Mouse (Mus musculus) macrophage (primary cell): ENCODE data around the gene Tex2. TPM values are rescaled to one million over a fixed set of nuclear protein-coding genes. Genes with fewer than 3 reads are reported as not detected.
"Not testable (repeated sequence)": the region's sequence is repeated elsewhere in the genome, so short reads cannot be mapped to it uniquely, and the experiment has no call there.

Experiments
- H3K27ac ChIP-seq: fragments of 350-480 bp; formaldehyde crosslinking; 2 replicates; pipeline ENCODE4 v1.9.0; 2021
- H3K36me3 ChIP-seq: fragments of 350-480 bp; formaldehyde crosslinking; 2 replicates; pipeline ENCODE4 v1.9.0; 2021; ENCODE audit errors: inconsistent target
- H3K4me3 ChIP-seq: fragments of 350-480 bp; formaldehyde crosslinking; 2 replicates; pipeline ENCODE4 v1.9.0; 2021; ENCODE audit errors: inconsistent target
- H3K79me2 ChIP-seq: fragments of 350-480 bp; formaldehyde crosslinking; 2 replicates; pipeline ENCODE4 v1.9.0; 2021; ENCODE audit errors: inconsistent target
- WGBS: methylation state at CpG from one replicate; pipeline ENCODE4 v1.1.7; 2026; ENCODE audit warnings: inconsistent platforms; ENCODE audit not compliant: missing documents; 5-methylcytosine and 5-hydroxymethylcytosine counted together
- polyA plus RNA-seq: library from polyadenylated mRNA; stranded (reverse); fragments of 250-400 nt; gene quantifications from 3 replicates; pipeline ENCODE4 v1.2.4, GENCODE M21; 2018; ENCODE audit warnings: inconsistent platforms

Tex2 gene
- polyA plus RNA-seq, 1 experiment from 2014 or later, result 36.4 TPM

- 84% methylated on average over 7 of the region's 7 CpGs for WGBS
- no peak overlapping the region for H3K4me3 ChIP-seq
- H3K79me2 ChIP-seq, result no peaks in the 10 kb centered on the region
- no peak overlapping the region for H3K27ac ChIP-seq
- H3K36me3 ChIP-seq, result no peaks in the 10 kb centered on the region
Measured at GRCm38 (mm10) chr11:106637754-106638153, 24.5 kb upstream of the Tex2 start.

- H3K36me3 ChIP-seq, result no peaks in the 10 kb centered on the region
- 58% methylated on average over 2 of the region's 2 CpGs for WGBS
- no peaks in the 10 kb centered on the region for H3K79me2 ChIP-seq
- H3K27ac ChIP-seq, result no peak overlapping the region
- H3K4me3 ChIP-seq, result no peak overlapping the region
Measured at GRCm38 (mm10) chr11:106635946-106636345, 22.7 kb upstream of the Tex2 start.

GRCm38 (mm10) chr11:106634175-106634574 is 21.0 kb upstream of the Tex2 start:
- H3K27ac ChIP-seq, H3K4me3 ChIP-seq, H3K79me2 ChIP-seq, H3K36me3 ChIP-seq: not testable (repeated sequence)
- 89% methylated on average over 3 of the region's 3 CpGs for WGBS

- 90% methylated on average over 2 of the region's 2 CpGs for WGBS
- Histone ChIP-seq H3K4me3 (no peak overlapping the region), H3K79me2 (no peaks in the 10 kb centered on the region), H3K27ac (no peak overlapping the region), H3K36me3 (no peaks in the 10 kb centered on the region)
Measured at GRCm38 (mm10) chr11:106633456-106633855, 20.2 kb upstream of the Tex2 start.

- Histone ChIP-seq H3K27ac (no peak overlapping the region), H3K79me2 (no peaks in the 10 kb centered on the region), H3K4me3 (no peak overlapping the region), H3K36me3 (no peaks in the 10 kb centered on the region)
- 20% methylated on average over 6 of the region's 6 CpGs for WGBS
Measured at GRCm38 (mm10) chr11:106627692-106628091, 14.5 kb upstream of the Tex2 start.

- 90% methylated on average over 3 of the region's 3 CpGs for WGBS
- H3K79me2 ChIP-seq, result no peaks in the 10 kb centered on the region
- H3K36me3 ChIP-seq, result no peaks in the 10 kb centered on the region
Measured at GRCm38 (mm10) chr11:106625577-106625976, 12.4 kb upstream of the Tex2 start.

GRCm38 (mm10) chr11:106623629-106624028 is 10.4 kb upstream of the Tex2 start:
- Histone ChIP-seq H3K27ac (peak overlapping the region; percentile 34), H3K4me3 (no peak overlapping the region), H3K79me2 (no peaks in the 10 kb centered on the region), H3K36me3 (no peaks in the 10 kb centered on the region)
- WGBS, result 0% methylated on average over 2 of the region's 2 CpGs

More at GRCm38 (mm10) chr11:106625577-106625976, 12.4 kb upstream of the Tex2 start:
- Histone ChIP-seq H3K4me3 (no peak overlapping the region), H3K27ac (no peak overlapping the region)

GRCm38 (mm10) chr11:106622056-106622455 is 8.8 kb upstream of the Tex2 start:
- no peak overlapping the region for H3K27ac ChIP-seq
- H3K79me2 ChIP-seq, result no peaks in the 10 kb centered on the region
- no peak overlapping the region for H3K4me3 ChIP-seq
- 33% methylated on average over 6 of the region's 8 CpGs for WGBS
- H3K36me3 ChIP-seq, result no peaks in the 10 kb centered on the region

- 87% methylated on average over 2 of the region's 4 CpGs for WGBS
- H3K79me2 ChIP-seq, H3K27ac ChIP-seq, H3K36me3 ChIP-seq, H3K4me3 ChIP-seq: not testable (repeated sequence)
Measured at GRCm38 (mm10) chr11:106618768-106619167, 5.5 kb upstream of the Tex2 start.

- Histone ChIP-seq H3K27ac (no peak overlapping the region), H3K79me2 (no peaks in the 10 kb centered on the region), H3K4me3 (no peak overlapping the region), H3K36me3 (no peaks in the 10 kb centered on the region)
- 71% methylated on average over 13 of the region's 13 CpGs for WGBS
Measured at GRCm38 (mm10) chr11:106617821-106618580, 4.8 kb upstream of the Tex2 start.

- Histone ChIP-seq H3K79me2 (peaks cover 18% of the 10 kb centered on the region), H3K4me3 (no peak overlapping the region), H3K36me3 (no peaks in the 10 kb centered on the region), H3K27ac (peak overlapping the region; percentile 12; the same call in 1 of the 2 replicates)
- 21% methylated on average over 4 of the region's 4 CpGs for WGBS
Measured at GRCm38 (mm10) chr11:106615561-106615960, 2.3 kb upstream of the Tex2 start.

GRCm38 (mm10) chr11:106614339-106614645 is 1.1 kb upstream of the Tex2 start:
- peak overlapping the region; percentile 92 for H3K27ac ChIP-seq
- H3K4me3 ChIP-seq, result no peak overlapping the region
- peaks cover 30% of the 10 kb centered on the region for H3K79me2 ChIP-seq
- WGBS, result 2% methylated on average over 4 of the region's 4 CpGs
- no peaks in the 10 kb centered on the region for H3K36me3 ChIP-seq

- peaks cover 35% of the 10 kb centered on the region for H3K79me2 ChIP-seq
- H3K27ac ChIP-seq, result peak overlapping the region; percentile 92
- WGBS, result 25% methylated on average over 12 of the region's 15 CpGs
- H3K36me3 ChIP-seq, result no peaks in the 10 kb centered on the region
- H3K4me3 ChIP-seq, result peak overlapping the region; percentile 31
Measured at GRCm38 (mm10) chr11:106613638-106614338, 565 bp upstream of the Tex2 start.

- Histone ChIP-seq H3K27ac (peak overlapping the region; percentile 57), H3K4me3 (peak overlapping the region; percentile 86), H3K36me3 (no peaks in the 10 kb centered on the region), H3K79me2 (peaks cover 49% of the 10 kb centered on the region)
- WGBS, result under 1% methylated on average over 59 of the region's 67 CpGs
Measured at GRCm38 (mm10) chr11:106612209-106612960, 838 bp downstream of the Tex2 start.

- no peaks in the 10 kb centered on the region for H3K36me3 ChIP-seq
- 92% methylated on average over 7 of the region's 8 CpGs for WGBS
- no peak overlapping the region for H3K27ac ChIP-seq
- H3K79me2 ChIP-seq, result peaks cover 76% of the 10 kb centered on the region
- H3K4me3 ChIP-seq, result no peak overlapping the region
Measured at GRCm38 (mm10) chr11:106609731-106610130, 3.5 kb downstream of the Tex2 start.
